Mouse (Mus musculus): ENCODE measurements around the gene Cercam.
A peak's percentile ranks its signal among the peaks of the same experiment; 100 is the strongest.

The Cercam gene

GRCm38 (mm10) chr2:29868949-29869645, at the start of gene Cercam:
TSS of gene Cercam (plus strand) at chr2:29869164.
- peak; percentile 91 for DNase-seq (ENCODE audit: low read depth)

- DNase-seq (ENCODE audit: low read depth): no peak
These were observed 49.6 kb upstream of the Cercam start for GRCm38 (mm10) chr2:29819363-29819762.

- peak; percentile 70 for DNase-seq (ENCODE audit: low read depth)
These were observed 48.7 kb upstream of the Cercam start, which contains the start of gene Urm1 for GRCm38 (mm10) chr2:29820025-29820817. TSS of gene Urm1 (plus strand) at chr2:29820075.

GRCm38 (mm10) chr2:29826318-29826925, 42.5 kb upstream of the Cercam start:
- no peak for DNase-seq (ENCODE audit: low read depth)

GRCm38 (mm10) chr2:29826926-29827708, 41.8 kb upstream of the Cercam start:
- DNase-seq (ENCODE audit: low read depth): peak; percentile 99

- DNase-seq (ENCODE audit: low read depth): no peak
These were observed 41.3 kb upstream of the Cercam start for GRCm38 (mm10) chr2:29827709-29828024.

GRCm38 (mm10) chr2:29831106-29831505, 37.9 kb upstream of the Cercam start:
- DNase-seq (ENCODE audit: low read depth): no peak

- no peak for DNase-seq (ENCODE audit: low read depth)
These were observed 35.2 kb upstream of the Cercam start for GRCm38 (mm10) chr2:29833796-29834195.

- no peak for DNase-seq (ENCODE audit: low read depth)
These were observed 33.5 kb upstream of the Cercam start for GRCm38 (mm10) chr2:29835391-29835899.

GRCm38 (mm10) chr2:29839460-29839859, 29.5 kb upstream of the Cercam start:
- DNase-seq (ENCODE audit: low read depth): no peak

GRCm38 (mm10) chr2:29843231-29844105, 25.5 kb upstream of the Cercam start:
- no peak for DNase-seq (ENCODE audit: low read depth)

GRCm38 (mm10) chr2:29844115-29844514, 24.8 kb upstream of the Cercam start:
- no peak for DNase-seq (ENCODE audit: low read depth)

- DNase-seq (ENCODE audit: low read depth): no peak
These were observed 24.3 kb upstream of the Cercam start for GRCm38 (mm10) chr2:29844661-29845060.

GRCm38 (mm10) chr2:29845636-29846035, 23.3 kb upstream of the Cercam start:
- DNase-seq (ENCODE audit: low read depth): no peak

GRCm38 (mm10) chr2:29846061-29846853, 22.7 kb upstream of the Cercam start:
- no peak for DNase-seq (ENCODE audit: low read depth)

- no peak for DNase-seq (ENCODE audit: low read depth)
These were observed 22.1 kb upstream of the Cercam start for GRCm38 (mm10) chr2:29846911-29847310.

GRCm38 (mm10) chr2:29849041-29849440, 19.9 kb upstream of the Cercam start:
- DNase-seq (ENCODE audit: low read depth): peak; percentile 53

- peak; percentile 60 for DNase-seq (ENCODE audit: low read depth)
These were observed 19.0 kb upstream of the Cercam start for GRCm38 (mm10) chr2:29849841-29850480.

- DNase-seq (ENCODE audit: low read depth): no peak
These were observed 15.9 kb upstream of the Cercam start for GRCm38 (mm10) chr2:29852957-29853485.

All from induced T-regulatory cell, adult 2 months (primary cell).